In genomic region chr2:37776016-37776415, GRCm38 (mm10) we compare ENCODE assay signal across 10 mouse cellular contexts. TPM values are rescaled to one million over a fixed set of nuclear protein-coding genes. Genes with fewer than 3 reads are reported as not detected.
DNase-seq lines count a peak whose midpoint lies in the region; ATAC-seq lines count a peak whose summit lies in the region.
"Had no signal": no experiment of that assay in that cellular context is flagged by ENCODE, and none has a peak within 500 bp of the region (broad histone marks: within the 10 kb centered on the region; RNA-seq: fewer than 3 reads in every experiment).

Gene Crb2, plus strand, starts transcription at chr2:37776249.

- peak; percentile 47 for DNase-seq in kidney, postnatal 10 days
- no peak for DNase-seq in kidney, adult 8-10 months
- DNase-seq in forebrain, embryonic 11.5 days (ENCODE audit: low spot score) = peak; percentile 93
- peak; percentile 58 for DNase-seq in liver
- no peak for DNase-seq in spleen, postnatal 10 days (ENCODE audit: low spot score in 2 of 2)
- no peak for DNase-seq in lung, postnatal 4 days
- DNase-seq in frontal cortex, adult 2 months (ENCODE audit: extremely low spot score in 1 of 2, low spot score in 1 of 2) = no peak
- DNase-seq: thymus, postnatal 25 days had no signal

- H3K27ac ChIP-seq in forebrain, embryonic 11.5 days (ENCODE audit: low read depth, low read length) = peak within 1 kb of the TSS; percentile 95
- no peak within 1 kb of the TSS for H3K27ac ChIP-seq in stomach, embryonic 14.5 days (ENCODE audit: low read length)

- no peaks in the 10 kb centered on the region for H3K36me3 ChIP-seq in forebrain, embryonic 11.5 days (ENCODE audit: control insufficient read depth, insufficient read depth, low read length)
- no peaks in the 10 kb centered on the region for H3K36me3 ChIP-seq in stomach, embryonic 14.5 days (ENCODE audit: control insufficient read depth, insufficient read depth, low read length)

- WGBS in forebrain, embryonic 11.5 days = 1% methylated on average over 16 of the region's 18 CpGs
- WGBS in stomach, embryonic 14.5 days = 3% methylated on average over 18 of the region's 18 CpGs

- peaks cover 46% of the 10 kb centered on the region for H3K4me1 ChIP-seq in forebrain, embryonic 11.5 days (replicated peaks; ENCODE audit: control insufficient read depth, insufficient read depth, low read length)
- H3K4me1 ChIP-seq in stomach, embryonic 14.5 days (ENCODE audit: control insufficient read depth, insufficient read depth, low read length) = peaks cover 22% of the 10 kb centered on the region; the same call in 1 of the 2 replicates

- peak within 1 kb of the TSS; percentile 68 for H3K4me3 ChIP-seq in forebrain, embryonic 11.5 days (ENCODE audit: low read depth, low read length)
- peak within 1 kb of the TSS; percentile 26 for H3K4me3 ChIP-seq in stomach, embryonic 14.5 days (ENCODE audit: low read depth, low read length)
- H3K4me3 ChIP-seq: megakaryocyte, embryonic 14.5 days had no signal

- H3K27me3 ChIP-seq in forebrain, embryonic 11.5 days (ENCODE audit: control insufficient read depth, insufficient read depth, low read length) = no peaks in the 10 kb centered on the region
- H3K27me3 ChIP-seq in stomach, embryonic 14.5 days (ENCODE audit: control insufficient read depth, insufficient read depth, low read length) = no peaks in the 10 kb centered on the region

- H3K4me2 ChIP-seq in forebrain, embryonic 11.5 days (ENCODE audit: low read depth, low read length, severe bottlenecking) = peak within 1 kb of the TSS; percentile 85
- H3K4me2 ChIP-seq in stomach, embryonic 14.5 days (replicated peaks; ENCODE audit: low read depth, low read length) = peak within 1 kb of the TSS; percentile 45

- ATAC-seq in forebrain, embryonic 11.5 days (replicated peaks; ENCODE audit: low FRiP score) = peak; percentile 42
- no peak for ATAC-seq in stomach, embryonic 14.5 days (ENCODE audit: insufficient number of reproducible peaks, insufficient read depth, low FRiP score, low read depth)

- H3K9me3 ChIP-seq in forebrain, embryonic 11.5 days (ENCODE audit: control insufficient read depth, low read length) = no peaks in the 10 kb centered on the region
- no peaks in the 10 kb centered on the region for H3K9me3 ChIP-seq in stomach, embryonic 14.5 days (ENCODE audit: control insufficient read depth, low read depth, low read length)
- H3K9me3 ChIP-seq: megakaryocyte, embryonic 14.5 days had no signal

- H3K9ac ChIP-seq in forebrain, embryonic 11.5 days (ENCODE audit: low read length) = peak within 1 kb of the TSS; percentile 90
- H3K9ac ChIP-seq in stomach, embryonic 14.5 days (replicated peaks; ENCODE audit: low read depth, low read length) = no peak within 1 kb of the TSS

RNA-seq across cellular contexts. Expression of gene Crb2, which starts in this region (rescaled TPM):
- polyA plus RNA-seq in forebrain, embryonic 11.5 days (2014; fragmentation: Nextera tagmentation; extraction: Ambion mirVana) = 29.6 and 32.7 TPM in 2 replicates
- 2.4 and 2.5 TPM in 2 replicates for polyA plus RNA-seq in stomach, embryonic 14.5 days (2014; fragmentation: Nextera tagmentation; extraction: Ambion mirVana)
- polyA plus RNA-seq in frontal cortex, adult 2 months (2012; rRNA removed) = 1.7 and 2.0 TPM in 2 replicates

Comparison
In these comparisons a context has a peak if more than half of its experiments do, and no peak if none do; other contexts are left out.
1. DNase-seq: peak in kidney, postnatal 10 days (single experiment), forebrain, embryonic 11.5 days (single experiment) and liver (single experiment); none in kidney, adult 8-10 months (0 of 2), spleen, postnatal 10 days (0 of 2), lung, postnatal 4 days (0 of 2) and frontal cortex, adult 2 months (0 of 2).